Mouse (Mus musculus) R1 (cell line): ENCODE measurements at regions not wholly inside any gene's neighbourhood (a gene's known extent, or its start where the extent isn't known, plus 50 kb on each side); places are given as distances from the start of the nearest gene placed in this dataset.
A peak's percentile ranks its signal among the peaks of the same experiment; 100 is the strongest.

ENCODE experiments used
- DNase-seq: peaks from one replicate; pipeline ENCODE4 v3.0.0-alpha.2; 2018; ENCODE audit warnings: low read depth, low spot score

- DNase-seq: peak; percentile 32
Measured at GRCm38 (mm10) chrX:82741478-82741877, 207.2 kb upstream of the Dmd start.

DNA sequence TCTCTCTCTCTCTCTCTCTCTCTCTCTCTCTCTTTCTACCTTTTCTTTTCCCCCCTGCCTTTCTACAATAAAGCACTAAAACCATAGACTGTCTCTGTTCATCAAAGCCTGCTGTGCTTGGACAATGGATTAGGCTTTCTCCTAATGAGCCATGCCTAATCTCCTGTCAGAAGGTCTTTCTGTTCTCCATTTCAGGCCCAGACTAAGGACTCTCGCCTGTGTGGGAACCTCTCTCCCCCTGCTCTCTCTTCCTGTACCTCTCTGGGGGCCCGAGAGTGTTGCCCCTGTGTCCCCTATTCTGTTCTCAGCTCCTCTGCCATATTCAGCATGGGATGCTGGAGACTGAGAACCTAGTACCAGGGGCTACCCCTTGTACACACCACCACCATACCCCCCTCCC is 184.5 kb upstream of the Dmd start:
- DNase-seq: no peak

DNA sequence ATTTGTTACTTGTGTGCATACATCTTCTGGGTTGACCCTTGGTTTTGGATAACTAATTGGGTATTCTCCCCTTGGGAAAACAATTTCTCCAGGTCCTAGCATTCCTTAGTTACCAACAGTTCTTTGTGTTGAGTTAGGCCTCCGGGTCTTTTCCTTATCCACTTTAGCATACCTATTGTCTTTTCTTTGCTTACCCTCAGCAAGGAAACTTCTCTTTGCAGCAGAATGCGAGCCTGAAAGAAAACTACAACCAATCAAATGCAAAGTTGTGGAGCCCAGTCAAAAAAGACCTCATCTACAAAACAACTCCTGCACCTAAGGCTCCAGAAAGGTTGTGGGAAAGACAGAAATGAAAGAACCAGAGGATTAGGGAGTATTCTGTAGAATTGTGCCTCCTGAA is 139.5 kb upstream of the Dmd start:
- DNase-seq: peak; percentile 81

GRCm38 (mm10) chrX:82814618-82815017 is 134.1 kb upstream of the Dmd start:
- no peak for DNase-seq

- DNase-seq: peak; percentile 6
Measured at GRCm38 (mm10) chrX:82817045-82817444, 131.6 kb upstream of the Dmd start.

DNA sequence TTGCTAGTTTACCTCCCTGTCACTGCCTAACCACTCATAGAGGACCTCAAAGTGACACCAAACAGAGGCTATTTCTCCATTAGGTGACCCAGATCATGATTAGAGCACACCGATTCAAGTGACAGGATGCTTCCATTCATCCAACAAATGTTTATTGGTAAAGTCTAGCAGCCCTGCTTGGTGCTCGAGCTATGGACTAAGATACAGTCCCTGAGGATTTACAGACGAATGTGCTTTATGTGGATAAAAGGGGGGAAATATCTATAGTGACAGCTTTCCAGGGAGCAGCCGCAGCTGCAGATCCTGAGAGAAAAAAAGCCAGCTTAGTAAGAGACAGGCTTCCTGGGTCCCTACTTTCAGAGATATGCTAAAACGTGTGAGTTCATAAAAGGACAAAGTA is 125.1 kb upstream of the Dmd start:
- DNase-seq: no peak

DNA sequence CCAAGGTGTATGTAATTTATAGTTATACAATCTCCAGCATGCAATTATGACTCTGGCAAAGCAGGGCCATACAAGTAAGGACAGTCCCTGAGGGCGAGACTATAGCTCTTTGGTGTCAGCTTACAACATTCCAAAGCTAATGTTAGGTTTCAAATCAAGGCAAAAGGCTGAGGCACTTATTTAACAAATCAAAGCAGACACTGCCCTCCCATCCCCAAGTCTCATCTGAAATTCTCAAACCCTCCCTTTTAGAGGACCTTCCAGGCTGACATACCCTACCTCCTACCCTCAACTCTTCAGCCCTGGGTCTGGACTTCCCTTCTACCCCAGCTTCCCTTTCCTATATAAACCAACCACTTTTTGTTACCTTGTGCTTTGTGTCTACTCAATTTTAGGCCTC is 82.6 kb upstream of the Dmd start:
- peak; percentile 52 for DNase-seq
